Mouse (Mus musculus): ENCODE results near the gene Ints3.

The Ints3 gene

GRCm38 (mm10) chr3:90445417-90446200, 12.2 kb upstream of the Ints3 start:
- no peak for DNase-seq (ENCODE audit: low spot score in 2 of 2)

GRCm38 (mm10) chr3:90443977-90444376, 10.6 kb upstream of the Ints3 start:
- DNase-seq (ENCODE audit: low spot score in 2 of 2) = no peak

GRCm38 (mm10) chr3:90440756-90441155, 7.3 kb upstream of the Ints3 start:
- no peak for DNase-seq (ENCODE audit: low spot score in 2 of 2)

- no peak for DNase-seq (ENCODE audit: low spot score in 2 of 2)
Measured at GRCm38 (mm10) chr3:90437131-90437530, 3.7 kb upstream of the Ints3 start.

GRCm38 (mm10) chr3:90434073-90434730, 780 bp upstream of the Ints3 start:
- no peak for DNase-seq (ENCODE audit: low spot score in 2 of 2)

GRCm38 (mm10) chr3:90432811-90433219, 607 bp downstream of the Ints3 start:
- DNase-seq (ENCODE audit: low spot score in 2 of 2) = peak; percentile 36 to 55

- DNase-seq (ENCODE audit: low spot score in 2 of 2) = no peak
Measured at GRCm38 (mm10) chr3:90432348-90432747, 1.1 kb downstream of the Ints3 start.

GRCm38 (mm10) chr3:90429576-90429975, 3.8 kb downstream of the Ints3 start:
- DNase-seq (ENCODE audit: low spot score in 2 of 2) = no peak

- no peak for DNase-seq (ENCODE audit: low spot score in 2 of 2)
Measured at GRCm38 (mm10) chr3:90428186-90428585, 5.2 kb downstream of the Ints3 start.

- DNase-seq (ENCODE audit: low spot score in 2 of 2) = no peak
Measured at GRCm38 (mm10) chr3:90427574-90427973, 5.8 kb downstream of the Ints3 start.

- no peak for DNase-seq (ENCODE audit: low spot score in 2 of 2)
Measured at GRCm38 (mm10) chr3:90425499-90425898, 7.9 kb downstream of the Ints3 start.

GRCm38 (mm10) chr3:90423549-90423948, 9.9 kb downstream of the Ints3 start:
- no peak for DNase-seq (ENCODE audit: low spot score in 2 of 2)

- no peak for DNase-seq (ENCODE audit: low spot score in 2 of 2)
Measured at GRCm38 (mm10) chr3:90420696-90421095, 12.7 kb downstream of the Ints3 start.

- DNase-seq (ENCODE audit: low spot score in 2 of 2) = no peak
Measured at GRCm38 (mm10) chr3:90413011-90413396, 20.4 kb downstream of the Ints3 start.

GRCm38 (mm10) chr3:90412312-90413010, 21.0 kb downstream of the Ints3 start:
- peak; percentile 70 to 73 for DNase-seq (ENCODE audit: low spot score in 2 of 2)

- DNase-seq (ENCODE audit: low spot score in 2 of 2) = no peak
Measured at GRCm38 (mm10) chr3:90408721-90409120, 24.7 kb downstream of the Ints3 start.

- no peak for DNase-seq (ENCODE audit: low spot score in 2 of 2)
Measured at GRCm38 (mm10) chr3:90406414-90406813, 27.0 kb downstream of the Ints3 start.

- no peak for DNase-seq (ENCODE audit: low spot score in 2 of 2)
Measured at GRCm38 (mm10) chr3:90404609-90405008, 28.8 kb downstream of the Ints3 start.

- DNase-seq (ENCODE audit: low spot score in 2 of 2) = no peak
Measured at GRCm38 (mm10) chr3:90404121-90404520, 29.3 kb downstream of the Ints3 start.

- no peak for DNase-seq (ENCODE audit: low spot score in 2 of 2)
Measured at GRCm38 (mm10) chr3:90400993-90401392, 32.4 kb downstream of the Ints3 start.

- DNase-seq (ENCODE audit: low spot score in 2 of 2) = no peak
Measured at GRCm38 (mm10) chr3:90395629-90396028, 37.8 kb downstream of the Ints3 start.

GRCm38 (mm10) chr3:90392661-90393060, 40.8 kb downstream of the Ints3 start:
- DNase-seq (ENCODE audit: low spot score in 2 of 2) = no peak

GRCm38 (mm10) chr3:90391941-90392340, 41.5 kb downstream of the Ints3 start:
- DNase-seq (ENCODE audit: low spot score in 2 of 2) = no peak

Measured in right cerebral cortex, adult 2 months (tissue).